Mouse (Mus musculus): ENCODE data around the gene Plppr3.

Plppr3 gene

GRCm38 (mm10) chr10:79874290-79874862 lies at the start of gene Plppr3, which contains the start of gene Prtn3:
Gene Plppr3 (minus strand): TSS chr10:79874634.
Gene Prtn3 (plus strand): TSS chr10:79874476.
- no peak for DNase-seq (ENCODE audit: low read depth, low spot score)

- DNase-seq (ENCODE audit: low read depth, low spot score) = no peak
Measured at GRCm38 (mm10) chr10:79921572-79921971, 47.1 kb upstream of the Plppr3 start.

GRCm38 (mm10) chr10:79920958-79921535 lies 46.6 kb upstream of the Plppr3 start, which contains the start of gene R3hdm4:
Gene R3hdm4 (minus strand): TSS chr10:79921208.
- DNase-seq (ENCODE audit: low read depth, low spot score) = no peak

GRCm38 (mm10) chr10:79920056-79920890 lies 45.8 kb upstream of the Plppr3 start:
- no peak for DNase-seq (ENCODE audit: low read depth, low spot score)

- DNase-seq (ENCODE audit: low read depth, low spot score) = no peak
Measured at GRCm38 (mm10) chr10:79919251-79919849, 44.9 kb upstream of the Plppr3 start.

- DNase-seq (ENCODE audit: low read depth, low spot score) = no peak
Measured at GRCm38 (mm10) chr10:79918231-79919078, 44.0 kb upstream of the Plppr3 start.

- DNase-seq (ENCODE audit: low read depth, low spot score) = no peak
Measured at GRCm38 (mm10) chr10:79917532-79918100, 43.2 kb upstream of the Plppr3 start.

GRCm38 (mm10) chr10:79916808-79917531 lies 42.5 kb upstream of the Plppr3 start, which contains the start of gene Kiss1r:
Gene Kiss1r (plus strand): TSS chr10:79916971.
- no peak for DNase-seq (ENCODE audit: low read depth, low spot score)

- DNase-seq (ENCODE audit: low read depth, low spot score) = no peak
Measured at GRCm38 (mm10) chr10:79916081-79916480, 41.6 kb upstream of the Plppr3 start.

GRCm38 (mm10) chr10:79914948-79915596 lies 40.6 kb upstream of the Plppr3 start:
- DNase-seq (ENCODE audit: low read depth, low spot score) = no peak

GRCm38 (mm10) chr10:79914131-79914947 lies 39.9 kb upstream of the Plppr3 start:
- DNase-seq (ENCODE audit: low read depth, low spot score) = no peak

- no peak for DNase-seq (ENCODE audit: low read depth, low spot score)
Measured at GRCm38 (mm10) chr10:79912412-79912811, 38.0 kb upstream of the Plppr3 start.

GRCm38 (mm10) chr10:79910556-79910955 lies 36.1 kb upstream of the Plppr3 start, which contains the start of gene Gm26602:
Gene Gm26602 (plus strand): TSS chr10:79910856.
- DNase-seq (ENCODE audit: low read depth, low spot score) = no peak

GRCm38 (mm10) chr10:79909092-79909922 lies 34.9 kb upstream of the Plppr3 start:
- no peak for DNase-seq (ENCODE audit: low read depth, low spot score)

GRCm38 (mm10) chr10:79908167-79909091 lies 34.0 kb upstream of the Plppr3 start, which contains the start of gene Med16:
Gene Med16 (minus strand): TSS chr10:79908923.
- DNase-seq (ENCODE audit: low read depth, low spot score) = peak; percentile 88

GRCm38 (mm10) chr10:79907415-79907814 lies 33.0 kb upstream of the Plppr3 start:
- DNase-seq (ENCODE audit: low read depth, low spot score) = no peak

- no peak for DNase-seq (ENCODE audit: low read depth, low spot score)
Measured at GRCm38 (mm10) chr10:79906712-79907111, 32.3 kb upstream of the Plppr3 start.

Measured in WW6 (cell line).